Mouse (Mus musculus) testis, postnatal 14 days (tissue): ENCODE data around the gene Batf.

Experiments
- DNase-seq: peaks from one replicate; pipeline ENCODE4 v3.0.0; 2021; ENCODE audit warnings: low spot score

Batf gene

GRCm38 (mm10) chr12:85728181-85728580, 41.7 kb downstream of the Batf start:
- no peak for DNase-seq

GRCm38 (mm10) chr12:85729022-85729944, 42.8 kb downstream of the Batf start:
- DNase-seq: peak; percentile 32

- DNase-seq: no peak
Observed at GRCm38 (mm10) chr12:85729945-85730290, 43.4 kb downstream of the Batf start.

- DNase-seq: no peak
Observed at GRCm38 (mm10) chr12:85736203-85736602, 49.7 kb downstream of the Batf start.

- DNase-seq: no peak
Observed at GRCm38 (mm10) chr12:85736960-85737359, 50.5 kb downstream of the Batf start.

- peak; percentile 78 for DNase-seq
Observed at GRCm38 (mm10) chr12:85745827-85746695, 59.6 kb downstream of the Batf start, which contains the start of gene Flvcr2. TSS of gene Flvcr2 (plus strand) at chr12:85746539.

GRCm38 (mm10) chr12:85746696-85747219, 60.3 kb downstream of the Batf start:
- no peak for DNase-seq

GRCm38 (mm10) chr12:85747343-85747742, 60.9 kb downstream of the Batf start:
- DNase-seq: no peak

GRCm38 (mm10) chr12:85749861-85750260, 63.4 kb downstream of the Batf start:
- no peak for DNase-seq

GRCm38 (mm10) chr12:85752116-85752515, 65.6 kb downstream of the Batf start:
- no peak for DNase-seq

- DNase-seq: no peak
Observed at GRCm38 (mm10) chr12:85753223-85753622, 66.8 kb downstream of the Batf start.

GRCm38 (mm10) chr12:85754611-85755265, 68.3 kb downstream of the Batf start:
- no peak for DNase-seq

GRCm38 (mm10) chr12:85756455-85756854, 70.0 kb downstream of the Batf start:
- no peak for DNase-seq

- no peak for DNase-seq
Observed at GRCm38 (mm10) chr12:85757074-85757473, 70.6 kb downstream of the Batf start.
